28 mouse cellular contexts compared by ENCODE assay signal in the genomic region with DNA sequence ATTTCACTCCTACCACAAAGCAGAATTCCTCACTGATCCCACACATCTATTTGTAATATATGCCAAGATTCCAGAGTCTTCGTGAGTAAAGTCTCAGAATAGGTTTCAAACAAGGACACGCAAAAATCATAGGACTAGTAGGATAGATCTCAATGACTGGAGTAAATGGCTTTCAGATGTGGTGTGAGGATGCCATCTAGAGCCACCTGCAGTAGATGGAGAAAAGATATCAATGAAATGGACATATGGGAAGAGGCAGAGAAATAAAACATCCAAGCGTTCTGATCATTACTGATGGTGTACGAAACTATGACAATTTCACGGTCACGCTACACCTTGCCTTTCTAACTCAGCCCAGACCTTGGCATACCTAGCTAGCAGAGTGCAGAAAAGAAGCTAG.
"Had no signal": no experiment of that assay in that cellular context is flagged by ENCODE, and none has a peak within 500 bp of the region (broad histone marks: within the 10 kb centered on the region; RNA-seq: fewer than 3 reads in every experiment).

No protein-coding gene starts in this region.

- H3K9me3 ChIP-seq: heart, embryonic 13.5 days; heart, embryonic 15.5 days; hindbrain, embryonic 10.5 days; hindbrain, embryonic 12.5 days; intestine, embryonic 15.5 days; kidney, embryonic 15.5 days; limb, embryonic 13.5 days; limb, embryonic 15.5 days; liver, embryonic 13.5 days; liver, embryonic 15.5 days had no signal

- DNase-seq: gastrocnemius, adult 2 months; gastrocnemius, postnatal 10 days; gastrocnemius, postnatal 25 days; heart, adult 18-20 months; heart, postnatal 14 days; heart, postnatal 36 days; kidney, adult 18-20 months; kidney, adult 9 months; kidney, postnatal 14 days; kidney, postnatal 36 days; layer of hippocampus, postnatal 36 days; left cerebral cortex, postnatal 4 days; liver, embryonic 13.5 days had no signal

- H3K4me2 ChIP-seq: heart, embryonic 11.5 days; heart, embryonic 13.5 days; heart, embryonic 15.5 days; hindbrain, embryonic 12.5 days; hindbrain, embryonic 14.5 days; intestine, embryonic 15.5 days; kidney, embryonic 15.5 days; limb, embryonic 13.5 days; limb, embryonic 15.5 days; liver, embryonic 13.5 days; liver, embryonic 15.5 days had no signal

- H3K4me3 ChIP-seq: gastrocnemius, adult 2 months; heart, embryonic 13.5 days; heart, embryonic 15.5 days; hindbrain, embryonic 10.5 days; hindbrain, embryonic 12.5 days; intestine, embryonic 15.5 days; kidney, embryonic 15.5 days; limb, embryonic 13.5 days; limb, embryonic 15.5 days; liver, embryonic 13.5 days; liver, embryonic 15.5 days had no signal

- ATAC-seq: hindbrain, embryonic 16.5 days; inflammation-experienced regulatory T-cells, adult 6 months; intestine, embryonic 15.5 days; intestine, postnatal 0 days had no signal

- H3K9ac ChIP-seq: heart, embryonic 13.5 days; heart, embryonic 15.5 days; hindbrain, embryonic 12.5 days; hindbrain, embryonic 14.5 days; intestine, embryonic 15.5 days; kidney, embryonic 15.5 days; limb, embryonic 13.5 days; limb, embryonic 15.5 days; liver, embryonic 13.5 days; liver, embryonic 15.5 days had no signal

- H3K27ac ChIP-seq: gastrocnemius, adult 2 months; heart, embryonic 13.5 days; heart, embryonic 15.5 days; hindbrain, embryonic 10.5 days; hindbrain, embryonic 12.5 days; hindbrain, embryonic 14.5 days; intestine, embryonic 15.5 days; kidney, embryonic 15.5 days; kidney, postnatal 0 days; limb, embryonic 13.5 days; limb, embryonic 15.5 days; liver, embryonic 13.5 days; liver, embryonic 15.5 days had no signal

- H3K4me1 ChIP-seq: heart, embryonic 13.5 days; heart, embryonic 15.5 days; hindbrain, embryonic 12.5 days; intestine, embryonic 15.5 days; kidney, embryonic 15.5 days; limb, embryonic 15.5 days; liver, embryonic 13.5 days; liver, embryonic 15.5 days had no signal

- H3K36me3 ChIP-seq: heart, embryonic 13.5 days; heart, embryonic 15.5 days; hindbrain, embryonic 10.5 days; hindbrain, embryonic 12.5 days; intestine, embryonic 15.5 days; kidney, embryonic 15.5 days; limb, embryonic 13.5 days; limb, embryonic 15.5 days; liver, embryonic 13.5 days; liver, embryonic 15.5 days had no signal

- H3K27me3 ChIP-seq: heart, embryonic 13.5 days; heart, embryonic 15.5 days; hindbrain, embryonic 12.5 days; intestine, embryonic 15.5 days; kidney, embryonic 15.5 days; limb, embryonic 13.5 days; limb, embryonic 15.5 days; liver, embryonic 13.5 days; liver, embryonic 15.5 days had no signal
